Comparison of ENCODE assay signal across 8 mouse cellular contexts in the genomic region with DNA sequence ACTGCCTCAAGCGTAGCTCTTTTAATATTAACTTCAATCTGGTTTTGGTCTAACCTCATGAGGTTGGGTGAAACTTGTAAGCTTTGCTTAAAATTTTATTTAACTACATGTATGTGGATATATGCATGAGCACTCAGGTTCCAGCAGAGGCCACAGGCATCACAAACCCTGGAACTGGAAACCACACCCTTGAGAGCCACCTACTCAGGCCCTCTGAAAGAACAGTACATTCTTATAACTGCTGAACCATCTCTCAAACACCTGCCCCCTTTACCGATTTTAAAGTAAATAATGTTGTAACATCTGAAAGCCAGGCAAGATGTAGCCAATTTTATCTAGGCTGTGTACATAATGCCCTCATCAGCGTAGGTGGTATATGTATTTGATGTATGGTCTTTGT. TPM values are rescaled to one million over a fixed set of nuclear protein-coding genes. Genes with fewer than 3 reads are reported as not detected.
DNase-seq lines count a peak whose midpoint lies in the region; ATAC-seq lines count a peak whose summit lies in the region.

No protein-coding gene starts in this region.

- H3K36me3 ChIP-seq in heart, embryonic 16.5 days (ENCODE audit: control insufficient read depth, insufficient read depth): peaks cover 17% of the 10 kb centered on the region
- peaks cover 19% of the 10 kb centered on the region for H3K36me3 ChIP-seq in hindbrain, embryonic 10.5 days

- H3K27me3 ChIP-seq in heart, embryonic 16.5 days (ENCODE audit: control insufficient read depth, insufficient read depth, low read length): no peaks in the 10 kb centered on the region
- no peaks in the 10 kb centered on the region for H3K27me3 ChIP-seq in hindbrain, embryonic 10.5 days (ENCODE audit: insufficient read depth, poor library complexity, severe bottlenecking)

- H3K4me3 ChIP-seq in heart, embryonic 16.5 days (ENCODE audit: low read length): peak overlapping the region; percentile 85
- H3K4me3 ChIP-seq in hindbrain, embryonic 10.5 days: peak overlapping the region; percentile 70

- H3K9me3 ChIP-seq in heart, embryonic 16.5 days (replicated peaks; ENCODE audit: control insufficient read depth, low read length): no peaks in the 10 kb centered on the region
- no peaks in the 10 kb centered on the region for H3K9me3 ChIP-seq in hindbrain, embryonic 10.5 days

- 72% methylated on average over 3 of the region's 3 CpGs for WGBS in heart, embryonic 16.5 days
- 91% methylated on average over 3 of the region's 3 CpGs for WGBS in hindbrain, embryonic 10.5 days

- no peak for ATAC-seq in heart, embryonic 16.5 days (replicated peaks; ENCODE audit: extremely low read depth, insufficient read depth, low FRiP score)
- peak; percentile 64 for ATAC-seq in megakaryocyte-erythroid progenitor cell, adult 5-6 weeks (replicated peaks; ENCODE audit: low FRiP score, low TSS enrichment, poor library complexity, severe bottlenecking)

- H3K9ac ChIP-seq in heart, embryonic 16.5 days (ENCODE audit: low read length): peak overlapping the region; percentile 98

- no peak for DNase-seq in heart, adult 11 months
- peak; percentile 28 for DNase-seq in MN1 (ENCODE audit: low spot score)
- DNase-seq in hindbrain, embryonic 10.5 days (ENCODE audit: low spot score): no peak
- no peak for DNase-seq in natural killer cell, adult 2 months (ENCODE audit: low spot score in 2 of 2)
- no peak for DNase-seq in left cerebral cortex, adult 9 months (ENCODE audit: low spot score in 2 of 2)
- no peak for DNase-seq in gastrocnemius, postnatal 25 days

- H3K4me1 ChIP-seq in heart, embryonic 16.5 days (ENCODE audit: control insufficient read depth, insufficient read depth, low read length): peaks cover 7% of the 10 kb centered on the region
- peaks cover 10% of the 10 kb centered on the region; the same call in 1 of the 2 replicates for H3K4me1 ChIP-seq in hindbrain, embryonic 10.5 days (replicated peaks)

- peak overlapping the region; percentile 70 for H3K4me2 ChIP-seq in heart, embryonic 16.5 days (ENCODE audit: low read depth, low read length)

- H3K27ac ChIP-seq in heart, embryonic 16.5 days (ENCODE audit: low read length): peak overlapping the region; percentile 99
- H3K27ac ChIP-seq in hindbrain, embryonic 10.5 days: peak overlapping the region; percentile 97; the same call in 1 of the 2 replicates

RNA-seq across cellular contexts. Expression of gene Fbxo4, which starts 0.5 kb away (rescaled TPM):
- polyA plus RNA-seq in heart, embryonic 16.5 days (2015; fragmentation: Nextera tagmentation; extraction: Ambion mirVana): 12.4 and 13.1 TPM in 2 replicates
- 4.3 and 5.2 TPM in 2 replicates for polyA plus RNA-seq in hindbrain, embryonic 10.5 days (2016; fragmentation: Nextera tagmentation; extraction: Ambion mirVana)
- total RNA-seq in megakaryocyte-erythroid progenitor cell, adult 5-6 weeks (2014; fragmentation: Nextera tagmentation): 2.3 and 7.4 TPM in 2 replicates
- total RNA-seq in megakaryocyte-erythroid progenitor cell, adult 5-6 weeks (2017): 10.7 and 13.3 TPM in 2 replicates
- total RNA-seq in gastrocnemius, postnatal 25 days (2021): 1 to 10 TPM; 3.7 to 4.8 TPM

RNA-seq across cellular contexts. Expression of gene AW549877, which starts 15.7 kb away (rescaled TPM):
- 22.7 and 23.2 TPM in 2 replicates for polyA plus RNA-seq in heart, embryonic 16.5 days (2015; fragmentation: Nextera tagmentation; extraction: Ambion mirVana)
- 38.4 and 39.3 TPM in 2 replicates for polyA plus RNA-seq in hindbrain, embryonic 10.5 days (2016; fragmentation: Nextera tagmentation; extraction: Ambion mirVana)
- 14.5 and 22.5 TPM in 2 replicates for total RNA-seq in megakaryocyte-erythroid progenitor cell, adult 5-6 weeks (2014; fragmentation: Nextera tagmentation)
- total RNA-seq in megakaryocyte-erythroid progenitor cell, adult 5-6 weeks (2017): 8.2 and 14.3 TPM in 2 replicates
- total RNA-seq in gastrocnemius, postnatal 25 days (2021): 10 to 100 TPM; 11.2 to 11.5 TPM

RNA-seq across cellular contexts. Expression of gene Oxct1, which starts 46.3 kb away (rescaled TPM):
- polyA plus RNA-seq in heart, embryonic 16.5 days (2015; fragmentation: Nextera tagmentation; extraction: Ambion mirVana): 323 and 384 TPM in 2 replicates
- 101 and 114 TPM in 2 replicates for polyA plus RNA-seq in hindbrain, embryonic 10.5 days (2016; fragmentation: Nextera tagmentation; extraction: Ambion mirVana)
- 51.3 and 65.2 TPM in 2 replicates for total RNA-seq in megakaryocyte-erythroid progenitor cell, adult 5-6 weeks (2014; fragmentation: Nextera tagmentation)
- 158 and 217 TPM in 2 replicates for total RNA-seq in megakaryocyte-erythroid progenitor cell, adult 5-6 weeks (2017)
- 100 to 1,000 TPM; 320 to 370 TPM for total RNA-seq in gastrocnemius, postnatal 25 days (2021)
